Mouse (Mus musculus) MN1 (cell line): ENCODE measurements around the gene Nos1ap.

Source experiments
- DNase-seq: peaks from one replicate; pipeline ENCODE4 v3.0.0-alpha.2; 2016; ENCODE audit warnings: low spot score

Nos1ap gene

GRCm38 (mm10) chr1:170588353-170588752 lies 1.3 kb downstream of the Nos1ap start:
- no peak for DNase-seq

- no peak for DNase-seq
These were observed 2.9 kb downstream of the Nos1ap start for GRCm38 (mm10) chr1:170586715-170587114.

GRCm38 (mm10) chr1:170583925-170584324 lies 5.7 kb downstream of the Nos1ap start:
- no peak for DNase-seq

DNA sequence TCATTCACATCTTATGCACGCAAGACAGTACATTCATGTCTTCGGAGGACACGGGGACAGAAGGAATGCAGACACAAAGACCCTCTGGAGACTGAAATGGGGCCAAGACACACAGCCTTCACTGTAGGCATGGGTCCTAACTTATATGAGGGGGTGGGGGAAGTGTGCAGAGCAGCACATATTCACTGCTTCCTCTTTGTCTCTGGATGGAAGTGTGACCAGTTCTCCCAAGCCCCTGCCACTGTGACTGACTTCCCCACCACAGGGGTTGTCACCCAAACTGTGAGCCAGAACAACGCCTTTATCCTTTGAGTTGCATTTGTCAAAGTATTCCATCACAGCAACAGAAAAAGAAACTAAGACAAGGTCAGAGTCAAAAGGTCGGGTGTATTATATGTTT lies 7.3 kb downstream of the Nos1ap start:
- DNase-seq = no peak

- no peak for DNase-seq
These were observed 9.1 kb downstream of the Nos1ap start for GRCm38 (mm10) chr1:170580485-170581110.

GRCm38 (mm10) chr1:170579476-170579875 lies 10.2 kb downstream of the Nos1ap start:
- no peak for DNase-seq

DNA sequence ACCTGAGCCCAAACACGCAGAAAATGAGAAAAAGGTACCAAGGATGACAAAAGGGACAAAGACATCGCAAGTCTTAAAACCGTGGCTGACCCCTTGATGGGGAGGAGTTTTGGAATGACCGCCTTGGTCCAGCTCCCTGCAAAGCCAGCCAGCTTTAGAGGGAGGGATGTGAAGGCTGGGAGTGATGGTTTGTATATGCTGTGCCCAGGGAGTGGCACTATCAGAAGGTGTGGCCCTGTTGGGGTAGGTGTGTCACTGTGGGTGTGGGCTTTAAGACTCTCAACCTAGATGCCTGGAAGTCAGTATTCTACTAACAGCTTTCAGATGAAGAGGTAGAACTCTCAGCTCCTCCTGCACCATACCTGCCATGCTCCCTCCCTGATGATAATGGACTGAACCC lies 10.6 kb downstream of the Nos1ap start:
- DNase-seq = no peak

DNA sequence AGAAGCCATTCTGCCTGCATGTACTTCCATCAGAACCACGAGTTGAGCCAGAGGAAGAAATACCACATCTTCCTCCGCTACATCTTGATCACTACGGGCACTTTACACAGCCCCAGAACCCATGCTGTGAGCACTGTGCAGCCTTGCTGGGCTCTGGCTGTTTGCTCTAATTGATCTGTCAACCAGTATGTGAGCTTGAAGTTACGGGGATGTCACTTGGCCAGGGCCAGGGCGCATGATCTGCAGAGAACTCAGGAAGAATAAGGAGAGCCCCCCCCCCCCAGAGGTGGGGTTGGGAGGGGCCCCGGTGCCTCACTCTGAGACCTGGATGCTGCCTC lies 13.0 kb downstream of the Nos1ap start:
- DNase-seq = no peak

GRCm38 (mm10) chr1:170576012-170576727 lies 13.5 kb downstream of the Nos1ap start:
- no peak for DNase-seq

GRCm38 (mm10) chr1:170573117-170573516 lies 16.5 kb downstream of the Nos1ap start:
- no peak for DNase-seq

GRCm38 (mm10) chr1:170566969-170567368 lies 22.7 kb downstream of the Nos1ap start:
- DNase-seq = no peak

GRCm38 (mm10) chr1:170566538-170566937 lies 23.1 kb downstream of the Nos1ap start:
- no peak for DNase-seq

- DNase-seq = no peak
These were observed 24.7 kb downstream of the Nos1ap start for GRCm38 (mm10) chr1:170564926-170565325.

- DNase-seq = no peak
These were observed 27.2 kb downstream of the Nos1ap start for GRCm38 (mm10) chr1:170562431-170562830.

- DNase-seq = no peak
These were observed 28.9 kb downstream of the Nos1ap start for GRCm38 (mm10) chr1:170560768-170561167.

DNA sequence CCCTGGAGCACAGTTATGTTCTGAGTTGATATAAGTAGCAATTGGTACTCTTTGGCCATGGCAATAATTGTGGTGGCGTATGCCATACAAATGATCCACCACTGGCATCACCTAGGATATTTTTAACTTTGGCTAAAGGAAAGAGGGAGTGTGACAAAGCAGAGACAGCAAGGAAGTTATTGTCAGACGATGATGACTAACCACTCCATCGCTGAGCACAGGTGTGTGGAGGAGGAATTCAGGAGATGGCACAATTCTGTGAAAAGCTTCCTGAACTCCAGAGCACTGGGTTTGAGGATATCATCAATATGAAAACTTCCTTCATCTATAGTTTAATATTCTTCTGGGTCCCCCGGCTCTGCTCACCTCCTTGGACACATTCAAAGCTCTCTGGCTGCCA lies 31.7 kb downstream of the Nos1ap start:
- no peak for DNase-seq

DNA sequence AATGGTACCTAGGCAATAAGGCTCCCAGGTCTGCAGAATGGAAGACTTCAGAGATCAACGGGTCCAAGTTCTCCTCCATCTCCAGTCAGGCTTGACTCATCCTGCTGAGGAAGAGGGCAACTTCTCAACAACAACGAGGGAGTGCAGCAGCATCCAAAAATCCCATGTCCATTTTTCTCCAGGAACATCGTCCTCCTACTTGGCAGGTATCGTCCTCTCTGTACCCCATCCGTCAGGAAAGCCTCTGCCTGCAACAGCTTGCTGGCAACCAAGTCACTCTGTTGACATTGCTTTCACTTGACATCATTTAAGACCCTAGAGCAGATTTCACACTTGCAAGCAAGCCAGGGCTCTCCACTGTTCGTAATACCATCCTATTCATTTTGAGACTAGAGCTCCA lies 33.0 kb downstream of the Nos1ap start:
- DNase-seq = no peak

DNA sequence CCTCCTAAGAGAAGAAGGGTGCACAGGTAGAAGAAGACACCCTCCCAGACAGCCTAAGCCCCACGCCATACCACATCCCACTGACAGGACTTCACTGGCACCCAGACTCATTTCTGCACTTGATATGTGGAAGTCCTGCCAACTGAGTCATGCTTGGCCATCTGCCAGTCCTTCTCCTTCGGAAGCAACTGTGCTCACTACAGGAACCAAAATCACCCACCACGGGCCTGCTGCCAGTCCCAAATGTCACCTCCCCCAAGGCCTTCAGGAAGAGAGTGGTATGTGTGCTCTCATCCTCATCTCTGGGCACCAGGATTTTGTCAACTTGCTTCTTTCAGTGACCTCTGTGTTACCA lies 34.7 kb downstream of the Nos1ap start:
- DNase-seq = no peak

DNA sequence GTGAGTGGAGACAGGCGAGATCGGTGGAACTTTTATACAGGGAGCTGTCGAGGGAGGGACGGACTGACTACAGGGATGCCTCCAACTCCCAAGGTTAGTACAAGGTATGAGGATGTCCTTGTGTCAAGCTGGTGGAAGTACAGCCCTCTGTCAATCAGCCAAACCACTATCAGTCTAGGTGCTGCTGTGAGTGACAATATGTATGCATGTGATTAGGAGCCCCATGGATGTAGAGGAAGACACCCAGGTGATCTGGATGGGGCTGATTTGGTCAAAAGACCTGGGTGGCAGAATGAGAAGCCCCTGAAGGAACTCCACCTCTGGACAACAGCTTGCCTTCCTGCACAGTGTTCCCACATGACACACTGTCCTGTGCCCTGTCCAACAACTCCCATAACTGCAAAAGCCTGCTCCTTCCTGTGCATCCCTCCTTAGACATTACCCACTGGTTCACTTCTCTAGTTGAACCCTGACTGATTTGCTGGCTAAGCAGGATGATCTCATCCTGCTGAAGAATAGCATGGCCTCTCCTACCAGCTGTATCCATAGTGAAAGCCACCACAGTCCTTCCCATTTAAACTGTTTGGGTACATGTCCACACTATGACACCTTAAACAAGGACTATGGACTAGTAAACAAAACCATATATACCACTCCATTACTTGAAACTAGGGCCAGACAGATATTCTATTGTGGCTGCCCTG lies 35.3 kb downstream of the Nos1ap start:
- DNase-seq = no peak

- DNase-seq = no peak
These were observed 38.8 kb downstream of the Nos1ap start for GRCm38 (mm10) chr1:170550649-170551440.

DNA sequence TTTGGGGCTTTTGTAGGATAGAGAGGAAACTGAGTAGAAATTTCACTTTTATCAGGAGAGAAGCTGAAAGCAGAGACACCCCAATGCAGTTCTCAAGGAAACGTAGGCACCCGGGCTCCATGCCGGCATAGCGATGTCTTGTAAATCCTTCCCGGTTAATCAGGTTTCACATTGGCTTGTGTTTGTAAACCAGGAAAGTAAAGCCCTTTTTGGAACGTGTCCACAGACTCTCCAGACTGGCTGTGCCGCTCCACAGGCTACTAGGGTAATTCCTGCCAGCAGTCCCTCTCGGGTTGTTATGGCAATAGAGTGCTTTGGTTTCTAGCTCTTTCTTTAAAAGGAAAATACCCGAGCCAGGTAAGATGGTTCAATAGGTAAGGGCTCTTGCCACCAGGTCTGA lies 40.6 kb downstream of the Nos1ap start:
- no peak for DNase-seq

DNA sequence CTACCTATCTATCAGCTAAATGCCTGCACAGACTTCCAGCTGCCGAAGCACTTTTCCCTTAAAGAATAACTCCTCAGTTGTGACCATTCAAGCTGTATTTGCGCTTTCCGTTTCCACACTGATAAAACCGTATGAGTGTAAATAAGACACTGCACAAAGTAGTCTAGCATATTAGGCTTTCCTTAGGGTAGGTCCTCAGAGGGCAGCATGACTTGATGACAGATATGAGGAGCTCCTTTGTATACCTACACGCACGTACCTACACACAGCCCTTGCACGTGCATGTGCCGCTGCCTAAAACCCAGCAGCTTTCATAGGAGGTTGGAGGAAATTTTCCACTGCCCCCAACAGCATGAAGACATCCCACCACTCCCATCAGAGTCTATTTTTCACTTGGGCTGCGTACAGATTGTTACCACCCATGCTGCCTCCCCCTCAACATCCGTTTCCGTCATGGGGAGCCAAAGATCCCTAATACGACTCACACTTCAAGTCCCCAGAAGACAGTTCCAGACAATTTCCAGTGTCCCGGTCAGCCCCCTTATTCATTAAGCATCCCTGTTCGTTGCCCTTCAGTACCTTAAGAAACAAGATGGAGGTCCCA lies 41.4 kb downstream of the Nos1ap start:
- DNase-seq = no peak
